Mouse (Mus musculus) mouse embryonic stem cell (cell line): ENCODE data around the gene Gstm6.
"Not testable (repeated sequence)": the region's sequence is repeated elsewhere in the genome, so short reads cannot be mapped to it uniquely, and the experiment has no call there.

Experiments used
- in situ Hi-C, 2 experiments: fragments of 300-500 bp; cut with MboI; formaldehyde crosslinking; loops; 1 replicate in 1 of 2; 3 replicates in 1 of 2; pipeline ENCODE4 v1.14.3; 2019 to 2020; ENCODE audit warnings: low sequenced_read_pairs in 2 of 2, low pct_unique_long_range_greater_than_20kb in 1 of 2, mixed read lengths in 1 of 2; ENCODE audit not compliant: unreplicated experiment in 1 of 2

Gene Gstm6

GRCm38 (mm10) chr3:107916674-107917073 is 26.9 kb downstream of the Gstm6 start:
- in situ Hi-C loops: no loop called here

DNA sequence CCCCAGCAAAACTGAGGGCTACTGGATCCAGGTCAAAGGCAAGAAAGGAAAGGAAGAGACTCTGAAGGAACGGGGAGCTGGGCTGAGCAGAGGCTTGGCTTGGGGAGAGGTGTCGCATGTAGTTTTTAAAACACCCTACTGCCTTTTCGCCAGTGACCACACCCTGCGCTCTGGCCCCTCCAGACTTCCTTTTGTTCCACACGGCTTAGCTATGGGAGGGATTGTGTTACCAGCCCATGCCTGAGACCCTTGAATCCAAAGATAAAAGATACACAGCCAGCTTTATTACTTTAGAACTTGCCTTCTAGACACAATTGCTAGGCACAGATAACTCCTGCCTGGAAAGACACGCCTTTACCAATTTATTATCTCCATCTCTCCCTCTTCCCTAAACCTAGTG is 37.6 kb downstream of the Gstm6 start:
- in situ Hi-C loops: no loop called here

DNA sequence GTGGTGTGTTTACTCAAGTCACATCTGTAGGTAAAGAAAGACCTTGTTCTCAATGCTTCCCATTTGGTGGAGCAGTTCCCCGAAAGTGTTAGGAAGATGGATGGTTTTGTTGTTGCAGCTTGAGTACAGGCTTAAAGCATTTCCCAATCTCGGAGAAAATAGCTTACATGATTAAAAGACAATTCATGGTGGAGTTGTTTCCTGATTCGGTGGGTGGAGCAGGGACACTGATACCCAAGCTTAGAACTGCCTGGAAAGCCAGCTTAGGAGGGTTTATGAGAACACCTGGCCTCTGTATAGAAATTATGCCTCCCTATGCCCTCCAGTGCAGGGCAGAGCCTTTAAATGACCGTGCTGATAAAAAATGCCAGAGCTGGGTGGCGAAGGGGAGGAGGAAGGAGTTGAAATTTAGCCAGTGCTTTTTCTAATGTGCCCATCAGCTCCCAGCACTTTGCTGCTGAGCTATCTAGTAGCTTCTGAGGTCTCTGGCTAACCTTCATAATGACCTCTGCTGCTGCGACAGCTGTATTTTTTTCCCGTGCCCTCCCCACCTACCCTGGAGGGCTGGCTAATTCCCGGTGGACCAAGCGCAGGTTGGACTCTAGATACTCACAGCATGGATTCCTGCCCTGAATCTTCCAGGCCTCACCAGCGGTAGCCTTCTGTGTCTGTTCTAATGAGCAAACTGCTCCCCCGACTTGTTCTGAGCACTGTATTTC is 42.4 kb downstream of the Gstm6 start:
- in situ Hi-C loops: no loop called here

DNA sequence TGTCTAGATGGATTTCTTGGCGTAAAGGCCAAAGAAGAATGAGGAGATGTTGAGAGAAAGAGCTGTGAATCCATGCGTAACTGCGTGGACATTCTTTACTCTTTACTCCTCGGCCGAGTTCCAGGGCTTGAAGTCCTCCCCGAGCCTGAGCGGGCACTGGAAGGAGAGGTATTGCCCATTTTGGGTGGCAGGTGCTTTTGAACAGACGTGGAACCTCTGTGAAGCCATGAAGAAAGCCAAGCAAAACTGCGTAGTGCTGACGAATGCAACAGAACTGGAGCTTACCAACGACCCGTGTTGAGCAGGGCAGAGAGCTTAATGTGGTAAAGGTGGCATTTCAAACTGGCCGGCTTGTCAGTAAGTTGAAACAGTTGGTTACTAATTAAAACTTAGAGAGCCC is 44.9 kb downstream of the Gstm6 start:
- in situ Hi-C loops: no loop called here

DNA sequence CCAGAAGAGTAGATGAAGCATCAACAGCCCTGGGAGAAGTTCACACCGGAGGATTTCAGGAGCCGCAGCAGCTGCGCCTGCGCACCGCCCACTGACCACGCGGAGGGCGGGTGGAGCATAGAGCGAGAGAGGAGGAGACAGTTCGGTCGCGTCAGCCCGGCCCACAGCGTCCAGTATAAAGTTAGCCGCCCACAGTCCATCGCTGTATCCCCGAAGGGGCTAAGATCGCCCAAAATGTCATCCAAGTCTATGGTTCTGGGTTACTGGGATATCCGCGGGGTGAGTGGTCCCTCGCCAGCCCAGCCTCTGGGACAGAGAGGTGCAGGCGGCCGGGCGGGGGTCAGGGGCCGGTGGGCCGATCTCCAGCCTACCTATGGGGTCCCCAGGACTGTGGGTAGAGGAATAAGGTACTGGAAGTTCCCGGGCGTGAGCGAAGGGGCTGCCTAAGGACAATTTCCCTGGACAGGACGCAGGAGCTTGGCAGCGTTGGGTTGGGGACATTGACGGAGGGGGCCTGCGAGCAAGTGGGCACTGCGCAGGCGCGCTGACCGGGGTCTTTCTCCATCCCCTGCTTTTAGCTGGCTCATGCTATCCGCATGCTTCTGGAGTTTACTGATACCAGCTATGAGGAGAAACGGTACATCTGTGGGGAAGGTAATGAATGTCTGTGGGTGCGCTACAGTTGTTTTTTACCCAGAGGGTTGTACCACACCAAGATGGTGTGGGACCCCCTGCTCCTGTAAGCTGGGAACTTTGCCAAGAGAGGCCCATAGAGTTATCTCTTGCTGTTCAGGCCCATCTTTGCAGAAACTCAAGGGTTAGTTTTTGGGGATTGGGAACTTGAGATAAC is 47.6 kb downstream of the Gstm6 start, which contains the start of gene Gstm5:
Gene Gstm5, plus strand, starts transcription at position 102 of the 850 bp plus-strand sequence.
- in situ Hi-C loops: no loop called here

GRCm38 (mm10) chr3:107895194-107895719 is 48.3 kb downstream of the Gstm6 start:
- in situ Hi-C loops: no loop called here

- in situ Hi-C loops: not testable (repeated sequence)
Measured at GRCm38 (mm10) chr3:107889236-107889635, 54.3 kb downstream of the Gstm6 start.
